Mouse (Mus musculus) erythroblast, embryonic 14.5 days (primary cell): ENCODE results near the gene Blvrb. TPM values are rescaled to one million over a fixed set of nuclear protein-coding genes. Genes with fewer than 3 reads are reported as not detected.

Experiments used
- H3K27me3 ChIP-seq: 2 replicates; pipeline ENCODE4 v1.6.1; 2012; ENCODE audit warnings: inconsistent platforms; ENCODE audit not compliant: control insufficient read depth
- H3K36me3 ChIP-seq: 2 replicates; pipeline ENCODE4 v1.6.1; 2012; ENCODE audit warnings: mild to moderate bottlenecking, inconsistent platforms; ENCODE audit not compliant: control insufficient read depth
- H3K4me1 ChIP-seq: 2 replicates; pipeline ENCODE4 v1.6.1; 2012; ENCODE audit warnings: inconsistent platforms; ENCODE audit not compliant: control insufficient read depth
- H3K4me3 ChIP-seq: replicated peaks from 2 replicates; pipeline ENCODE3; 2012; ENCODE audit warnings: moderate library complexity, mild to moderate bottlenecking, inconsistent platforms
- H3K9me3 ChIP-seq: 2 replicates; pipeline ENCODE4 v1.6.1; 2012; ENCODE audit warnings: low read length, inconsistent platforms, mixed read lengths; ENCODE audit not compliant: control insufficient read depth
- GATA1 ChIP-seq: IDR thresholded peaks from 2 replicates; pipeline ENCODE4 v1.6.1; 2012; ENCODE audit warnings: low read length, inconsistent platforms, mixed read lengths
- TAL1 ChIP-seq: IDR thresholded peaks from 3 replicates; pipeline ENCODE4 v1.6.1; 2012; ENCODE audit warnings: low read length, inconsistent platforms, mixed read lengths
- polyA plus RNA-seq: library from polyadenylated mRNA; stranded (reverse); fragments of >175 nt; gene quantifications from 2 replicates; pipeline ENCODE4 v1.2.3, GENCODE M21; 2012

Gene Blvrb
- polyA plus RNA-seq, 1 experiment: 842 TPM

GRCm38 (mm10) chr7:27499036-27499435, 51.3 kb downstream of the Blvrb start, which contains the start of gene Prx:
TSS of gene Prx (plus strand) at chr7:27499324.
- no peaks in the 10 kb centered on the region for H3K9me3 ChIP-seq

DNA sequence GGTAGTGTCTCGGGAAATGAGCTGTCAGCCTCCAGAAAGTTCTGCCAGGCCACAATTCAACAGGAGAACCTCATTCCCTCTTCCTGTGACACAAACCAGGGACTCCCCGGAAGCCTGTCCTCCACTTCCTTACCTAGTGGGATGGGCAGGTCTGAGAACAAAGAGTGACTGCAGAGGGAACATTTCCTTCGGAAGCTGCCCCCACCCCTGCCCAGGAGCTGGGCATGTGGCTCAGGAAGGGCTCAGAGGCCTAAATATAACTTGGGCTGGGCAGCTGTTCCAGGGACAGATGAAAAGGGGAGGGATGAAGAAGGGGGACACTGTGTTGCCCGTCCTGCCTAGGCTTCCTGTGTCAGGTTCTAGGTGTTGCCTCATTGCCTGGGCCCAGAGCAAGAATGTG, 53.8 kb downstream of the Blvrb start:
- Histone ChIP-seq H3K36me3 (no peaks in the 10 kb centered on the region; the same call in 1 of the 2 replicates), H3K4me3 (no peak overlapping the region), H3K9me3 (no peaks in the 10 kb centered on the region), H3K4me1 (peaks cover 28% of the 10 kb centered on the region), H3K27me3 (no peaks in the 10 kb centered on the region)
- TF ChIP-seq TAL1 (no peak), GATA1 (no peak)

More at GRCm38 (mm10) chr7:27499036-27499435, 51.3 kb downstream of the Blvrb start, which contains the start of gene Prx:
- no peaks in the 10 kb centered on the region for H3K27me3 ChIP-seq
- peaks cover 30% of the 10 kb centered on the region for H3K4me1 ChIP-seq
- no peak for TF ChIP-seq TAL1
- TF ChIP-seq GATA1: no peak
- H3K36me3 ChIP-seq: no peaks in the 10 kb centered on the region; the same call in 1 of the 2 replicates
- H3K4me3 ChIP-seq: no peak within 1 kb of the TSS

GRCm38 (mm10) chr7:27506765-27507370, 59.1 kb downstream of the Blvrb start:
- no peaks in the 10 kb centered on the region for H3K27me3 ChIP-seq
- peak overlapping the region; percentile 90 for H3K4me3 ChIP-seq
- TF ChIP-seq TAL1 (no peak), GATA1 (no peak)
- peaks cover 46% of the 10 kb centered on the region for H3K4me1 ChIP-seq
- peaks cover 2% of the 10 kb centered on the region; the same call in 1 of the 2 replicates for H3K36me3 ChIP-seq
- no peaks in the 10 kb centered on the region for H3K9me3 ChIP-seq

DNA sequence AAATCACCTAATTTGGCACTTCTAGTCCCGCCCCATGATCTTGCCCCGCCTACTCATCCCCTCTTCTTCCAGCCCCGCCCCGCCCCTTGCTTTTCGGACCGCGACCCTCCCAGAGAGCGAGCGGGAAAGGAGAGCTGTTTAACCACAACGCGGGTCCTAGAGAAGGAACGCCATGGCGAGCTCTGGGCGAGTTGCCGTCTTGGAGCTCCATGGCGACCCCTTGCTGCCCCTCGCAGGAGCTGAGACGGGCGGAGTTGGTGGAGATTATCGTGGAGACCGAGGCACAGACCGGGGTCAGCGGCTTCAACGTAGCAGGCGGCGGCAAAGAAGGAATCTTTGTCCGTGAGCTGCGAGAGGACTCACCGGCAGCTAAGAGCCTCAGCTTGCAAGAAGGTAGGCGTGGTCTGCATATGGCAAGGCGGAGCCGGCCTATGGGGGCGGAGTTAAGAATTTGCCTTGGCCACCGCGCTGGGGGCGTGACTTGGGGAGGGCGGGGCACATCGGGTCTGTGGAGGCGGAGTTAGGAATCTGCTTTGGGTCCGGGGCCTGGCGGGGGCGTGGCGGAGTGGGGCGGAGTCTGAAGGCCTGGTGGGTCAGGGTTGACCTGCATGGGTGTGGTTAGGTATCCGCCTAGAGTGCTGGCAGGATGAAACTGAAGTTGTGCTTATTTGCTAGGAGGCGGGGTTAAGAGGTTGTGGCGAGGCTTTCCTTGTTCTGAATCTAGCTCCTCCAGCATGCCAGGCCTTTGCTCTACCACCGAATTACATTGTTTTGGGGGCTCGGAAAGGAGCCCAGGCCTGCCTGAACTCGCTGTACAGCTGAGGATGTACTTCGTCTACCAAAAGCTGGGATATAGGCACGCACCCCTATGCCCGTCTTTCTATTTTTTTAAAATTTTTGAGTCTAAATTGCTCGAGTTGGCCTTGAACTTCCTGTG, 60.2 kb downstream of the Blvrb start:
- Histone ChIP-seq H3K4me3 (peak overlapping the region; percentile 90), H3K4me1 (peaks cover 43% of the 10 kb centered on the region), H3K9me3 (no peaks in the 10 kb centered on the region), H3K27me3 (no peaks in the 10 kb centered on the region), H3K36me3 (peaks cover 2% of the 10 kb centered on the region; the same call in 1 of the 2 replicates)
- TF ChIP-seq GATA1: no peak
- TF ChIP-seq TAL1: no peak

DNA sequence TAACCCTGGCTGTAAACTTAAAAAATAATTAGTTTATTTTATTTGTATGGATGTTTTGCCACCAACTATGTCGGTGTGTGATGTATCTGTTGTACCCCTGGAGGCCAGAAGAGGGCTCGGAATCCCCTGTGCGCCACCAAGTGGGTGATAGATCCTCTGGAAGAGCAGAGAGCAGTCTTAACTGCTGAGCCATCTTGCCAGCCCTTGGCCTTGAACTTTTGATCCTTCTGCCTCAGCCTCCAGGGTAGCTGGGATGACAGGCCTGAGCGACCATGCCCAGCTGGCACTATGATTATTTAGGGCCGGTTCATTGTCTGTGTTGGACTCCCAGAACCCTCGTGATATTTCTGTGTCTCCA, 60.8 kb downstream of the Blvrb start:
- H3K9me3 ChIP-seq: no peaks in the 10 kb centered on the region
- H3K36me3 ChIP-seq: peaks cover 2% of the 10 kb centered on the region; the same call in 1 of the 2 replicates
- peak overlapping the region; percentile 90 for H3K4me3 ChIP-seq
- peaks cover 43% of the 10 kb centered on the region for H3K4me1 ChIP-seq
- no peaks in the 10 kb centered on the region for H3K27me3 ChIP-seq
- no peak for TF ChIP-seq GATA1
- TF ChIP-seq TAL1: no peak

DNA sequence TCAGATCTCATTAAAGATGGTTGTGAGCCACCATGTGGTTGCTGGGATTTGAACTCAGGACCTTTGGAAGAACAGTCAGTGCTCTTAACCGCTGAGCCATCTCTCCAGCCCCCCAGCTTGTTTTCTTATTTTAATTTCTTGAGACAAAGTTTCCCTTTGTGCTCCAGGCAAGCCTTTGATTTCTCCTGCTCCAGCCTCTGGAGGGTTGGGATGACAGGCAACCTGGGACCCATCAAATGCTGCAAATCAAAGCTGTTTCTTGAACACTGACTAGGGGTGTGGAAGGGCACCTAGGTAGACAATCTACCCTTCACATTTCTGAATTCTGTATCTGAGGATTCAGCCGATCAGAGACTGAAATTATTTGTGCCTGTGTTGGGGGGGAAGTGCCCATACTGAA, 63.0 kb downstream of the Blvrb start:
- Histone ChIP-seq H3K4me3 (no peak overlapping the region), H3K36me3 (peaks cover 2% of the 10 kb centered on the region; the same call in 1 of the 2 replicates), H3K27me3 (no peaks in the 10 kb centered on the region), H3K4me1 (peaks cover 51% of the 10 kb centered on the region), H3K9me3 (no peaks in the 10 kb centered on the region)
- TF ChIP-seq GATA1 (no peak), TAL1 (no peak)

GRCm38 (mm10) chr7:27514961-27515360, 67.2 kb downstream of the Blvrb start:
- H3K9me3 ChIP-seq: peaks cover 9% of the 10 kb centered on the region
- H3K4me3 ChIP-seq: no peak overlapping the region
- H3K4me1 ChIP-seq: peaks cover 14% of the 10 kb centered on the region
- H3K36me3 ChIP-seq: peaks cover 6% of the 10 kb centered on the region
- TF ChIP-seq GATA1 (no peak), TAL1 (no peak)
- no peaks in the 10 kb centered on the region for H3K27me3 ChIP-seq

Other genes with a start within 250 kb of the Blvrb start
- 0.12 TPM in 2 replicates for gene Itpkc, start 219.3 kb upstream of the Blvrb start, polyA plus RNA-seq
- gene Coq8b, start 215.0 kb upstream of the Blvrb start, polyA plus RNA-seq: 2.7 and 2.8 TPM in 2 replicates
- gene Numbl, start 189.5 kb upstream of the Blvrb start, polyA plus RNA-seq: 0.09 and 0.19 TPM in 2 replicates
- gene Ltbp4, start 110.3 kb upstream of the Blvrb start, polyA plus RNA-seq: 0.01 and 0.03 TPM in 2 replicates
- gene Shkbp1, start 92.0 kb upstream of the Blvrb start, polyA plus RNA-seq: 13.0 and 15.9 TPM in 2 replicates
- gene Gm20479, start 90.6 kb upstream of the Blvrb start, polyA plus RNA-seq: not detected in 2 replicates
- 0.01 and 0.02 TPM in 2 replicates for gene Sptbn4, start 292 bp upstream of the Blvrb start, polyA plus RNA-seq
- 9.6 and 9.9 TPM in 2 replicates for gene Sertad3, start 25.8 kb downstream of the Blvrb start, polyA plus RNA-seq
- gene Sertad1, start 38.9 kb downstream of the Blvrb start, polyA plus RNA-seq: 17.9 and 18.5 TPM in 2 replicates
- gene Prx, start 51.3 kb downstream of the Blvrb start, polyA plus RNA-seq: 0.41 TPM in 2 replicates
- gene Hipk4, start 75.3 kb downstream of the Blvrb start, polyA plus RNA-seq: 0.27 and 0.38 TPM in 2 replicates
- gene Pld3, start 105.2 kb downstream of the Blvrb start, polyA plus RNA-seq: 19.1 and 24.1 TPM in 2 replicates
- 6.6 and 8.3 TPM in 2 replicates for gene 2310022A10Rik, start 105.3 kb downstream of the Blvrb start, polyA plus RNA-seq
- gene Akt2, start 143.6 kb downstream of the Blvrb start, polyA plus RNA-seq: 4.8 and 5.3 TPM in 2 replicates
- gene Ttc9b, start 205.9 kb downstream of the Blvrb start, polyA plus RNA-seq: not detected in 2 replicates
- 1.8 and 2.0 TPM in 2 replicates for gene Map3k10, start 226.6 kb downstream of the Blvrb start, polyA plus RNA-seq
- not detected in 2 replicates for gene Zfp607b, start 241.4 kb downstream of the Blvrb start, polyA plus RNA-seq